Mouse (Mus musculus) mouse embryonic stem cell (cell line): ENCODE data around the gene Tnfrsf13c.

Source experiments
- in situ Hi-C, 2 experiments: fragments of 300-500 bp; cut with MboI; formaldehyde crosslinking; loops; 1 replicate in 1 of 2; 3 replicates in 1 of 2; pipeline ENCODE4 v1.14.3; 2019 to 2020; ENCODE audit warnings: low sequenced_read_pairs in 2 of 2, low pct_unique_long_range_greater_than_20kb in 1 of 2, mixed read lengths in 1 of 2; ENCODE audit not compliant: unreplicated experiment in 1 of 2

Gene Tnfrsf13c

DNA sequence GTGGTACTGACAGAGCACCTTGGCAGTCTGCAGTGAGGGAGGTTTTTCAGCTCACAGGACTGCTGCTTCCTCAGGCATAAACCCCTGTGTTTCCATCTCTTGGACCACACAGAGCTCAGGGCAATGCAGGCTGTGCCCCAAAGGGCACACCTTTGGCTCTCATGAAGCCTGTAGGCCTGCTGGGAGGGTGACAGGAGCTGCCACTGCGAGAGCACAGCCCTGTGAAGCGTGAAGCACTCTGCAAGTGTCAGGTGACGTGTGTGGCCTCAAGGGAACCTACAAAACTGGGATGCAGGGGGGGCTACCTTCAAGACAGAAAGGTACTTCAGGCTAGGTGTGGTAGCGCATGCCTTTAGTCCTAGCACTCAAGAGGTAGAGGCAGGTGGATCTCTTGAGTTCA, 8.5 kb upstream of the Tnfrsf13c start:
- in situ Hi-C loops, result loop anchor here in 1 of 2 experiments (10.0 kb wide), 1 partner anchor 98 kb away; no protein-coding TSS in a partner anchor

DNA sequence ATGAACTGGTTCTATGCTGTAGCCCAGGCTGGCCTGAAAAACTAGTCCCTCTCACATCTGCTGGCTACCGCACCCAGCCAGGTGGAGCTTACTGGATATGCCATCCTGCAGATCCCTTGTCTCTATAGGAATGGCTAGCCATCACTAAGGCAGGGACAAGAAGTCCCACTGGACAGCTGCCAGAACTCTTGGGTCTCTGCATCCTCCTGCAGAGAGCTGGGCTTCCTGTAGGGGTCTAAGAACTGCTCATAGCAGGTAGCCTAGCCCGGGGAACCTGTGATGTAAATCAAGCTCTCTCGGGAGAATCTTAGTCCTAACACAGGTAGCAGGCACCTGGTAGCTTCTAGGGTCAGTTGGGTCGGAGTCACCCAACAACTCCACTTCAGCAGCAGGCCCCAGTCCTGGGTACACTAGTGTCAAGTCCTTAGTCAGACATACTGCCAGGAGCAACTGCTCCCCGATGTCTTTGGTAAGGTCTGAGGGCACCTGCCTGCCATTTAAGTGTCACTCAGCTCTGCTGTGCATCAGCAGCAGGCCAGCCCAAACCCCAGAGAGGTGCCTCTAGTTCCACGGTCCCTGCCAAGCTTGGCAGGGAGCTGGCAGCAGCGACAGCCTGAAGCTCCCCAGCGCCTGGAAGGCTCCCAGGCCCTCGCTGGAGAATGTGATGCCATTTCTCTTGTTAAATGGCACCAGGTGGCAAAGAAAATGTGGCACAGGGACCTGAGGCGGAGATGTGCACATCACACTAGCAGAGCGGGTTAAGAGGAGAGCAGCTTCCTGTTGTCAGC, 7.6 kb upstream of the Tnfrsf13c start:
- in situ Hi-C loops, result loop anchor here in 1 of 2 experiments (10.0 kb wide), 1 partner anchor 97 kb away; no protein-coding TSS in a partner anchor

GRCm38 (mm10) chr15:82231100-82231499, 6.9 kb upstream of the Tnfrsf13c start:
- in situ Hi-C loops, result loop anchor here in 1 of 2 experiments (10.0 kb wide), 1 partner anchor 96 kb away; no protein-coding TSS in a partner anchor

DNA sequence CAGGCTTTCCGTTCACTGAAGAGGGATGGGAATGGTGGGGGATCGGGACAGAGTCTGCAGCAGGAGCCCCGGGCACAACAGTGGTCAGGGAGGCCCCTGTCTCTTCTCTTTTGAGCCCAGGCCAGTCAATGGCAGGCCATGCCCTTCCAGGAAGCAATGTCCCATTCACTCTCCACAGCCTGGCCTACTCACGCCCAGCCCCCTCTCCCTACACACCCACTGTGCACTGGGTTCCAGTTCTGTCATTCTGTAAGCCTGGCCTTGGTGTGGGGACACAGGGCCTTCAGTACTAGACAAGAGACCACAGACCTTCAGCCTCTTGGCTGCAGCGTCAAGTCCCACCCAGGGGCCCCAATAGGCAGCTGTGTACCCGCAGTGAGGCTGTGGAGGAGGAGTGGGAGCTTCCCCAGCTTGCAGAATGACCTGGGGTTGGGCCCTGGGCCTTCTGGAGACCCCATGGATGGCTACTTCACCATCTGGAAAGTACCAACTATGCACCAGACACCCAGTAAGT, 6.0 kb upstream of the Tnfrsf13c start:
- in situ Hi-C loops, result loop anchor here in 1 of 2 experiments (10.0 kb wide), 1 partner anchor 95 kb away; no protein-coding TSS in a partner anchor

- in situ Hi-C loops, result loop anchor here (10.0 kb wide), 3 partner anchors 95 to 165 kb away; partner anchors contain the start of gene Mei1 (in 1 of the 2)
These were observed 5.4 kb upstream of the Tnfrsf13c start for GRCm38 (mm10) chr15:82229542-82230045.

GRCm38 (mm10) chr15:82225769-82226168, 1.6 kb upstream of the Tnfrsf13c start:
- in situ Hi-C loops, result loop anchor here (10.0 kb wide), 2 partner anchors 141 to 161 kb away; partner anchors contain the start of gene Mei1 (in 1 of the 2)

DNA sequence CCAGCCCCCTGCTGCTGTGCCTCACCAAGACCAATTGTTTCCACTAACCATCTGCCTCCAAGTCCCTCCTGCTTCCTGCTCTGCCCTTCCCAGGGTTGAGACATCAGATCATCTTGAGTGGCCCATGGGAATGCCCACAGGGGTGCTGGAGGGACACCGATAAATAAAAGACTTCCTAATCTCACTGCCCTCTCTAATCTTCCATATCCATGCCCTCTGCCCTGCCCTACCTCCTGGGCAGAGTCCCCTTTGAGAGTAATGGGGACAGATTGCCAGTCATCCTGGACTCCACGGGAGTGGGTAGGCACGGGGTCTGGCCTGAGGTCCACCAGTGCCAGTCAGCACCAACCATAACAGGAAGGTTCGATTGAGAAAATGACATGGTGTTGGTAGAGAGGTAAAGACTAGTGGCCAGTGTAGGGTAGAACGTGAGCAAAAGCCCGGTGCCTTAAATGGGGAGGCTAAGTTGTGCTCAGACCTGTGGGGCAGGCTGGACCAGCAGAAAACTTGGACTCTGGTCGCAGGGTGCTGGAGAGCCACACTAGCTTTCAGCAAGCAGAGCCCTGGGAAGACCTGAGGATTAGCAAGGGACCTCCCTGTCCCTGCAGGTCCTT, 540 bp upstream of the Tnfrsf13c start:
- in situ Hi-C loops, result loop anchor here (10.0 kb wide), 2 partner anchors 140 to 160 kb away; partner anchors contain the start of gene Mei1 (in 1 of the 2)

- in situ Hi-C loops, result loop anchor here (10.0 kb wide), 2 partner anchors 138 to 158 kb away; partner anchors contain the start of gene Mei1 (in 1 of the 2)
These were observed 918 bp downstream of the Tnfrsf13c start for GRCm38 (mm10) chr15:82223251-82223650.

GRCm38 (mm10) chr15:82221104-82221860, 2.9 kb downstream of the Tnfrsf13c start:
- in situ Hi-C loops, result loop anchor here (10.0 kb wide), 2 partner anchors 136 to 156 kb away; partner anchors contain the start of gene Mei1 (in 1 of the 2)

DNA sequence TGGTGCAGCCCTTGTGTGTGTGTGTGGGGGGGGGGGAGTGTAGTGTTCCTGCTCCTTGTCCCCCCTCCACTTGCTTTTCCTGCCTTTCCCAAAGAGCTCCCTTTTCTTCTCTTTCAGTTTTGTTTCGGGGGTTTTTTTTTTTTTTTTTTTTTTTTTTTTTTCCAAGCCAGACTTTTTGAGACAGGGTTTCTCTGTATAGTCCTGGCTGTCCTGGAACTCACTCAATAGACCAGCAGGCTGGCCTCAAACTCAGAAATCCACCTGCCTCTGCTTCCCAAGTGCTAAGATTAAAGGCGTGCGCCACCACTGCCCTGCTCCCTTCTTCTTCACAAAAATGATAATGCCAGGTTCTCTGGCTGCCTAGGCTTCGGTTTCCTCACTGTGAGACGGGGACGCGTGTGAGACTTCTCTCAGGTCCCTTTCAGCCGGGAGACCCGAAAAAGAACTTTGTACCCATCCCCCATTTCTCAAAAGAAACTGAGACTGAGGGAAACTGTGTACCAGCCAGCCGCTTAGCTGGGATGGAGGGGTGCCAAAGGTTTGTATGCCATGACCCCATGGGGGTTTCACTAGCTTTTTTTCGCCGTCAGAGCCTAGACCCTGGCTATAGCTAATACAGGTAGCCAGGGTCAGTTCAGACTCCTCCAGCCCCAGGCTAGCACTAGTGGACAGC, 4.0 kb downstream of the Tnfrsf13c start:
- in situ Hi-C loops, result loop anchor here (10.0 kb wide), 2 partner anchors 135 to 155 kb away; partner anchors contain the start of gene Mei1 (in 1 of the 2)

- in situ Hi-C loops, result loop anchor here in 1 of 2 experiments (10.0 kb wide), 1 partner anchor 154 kb away; the partner anchor contains the start of gene Mei1
These were observed 5.1 kb downstream of the Tnfrsf13c start for GRCm38 (mm10) chr15:82218778-82219666.

DNA sequence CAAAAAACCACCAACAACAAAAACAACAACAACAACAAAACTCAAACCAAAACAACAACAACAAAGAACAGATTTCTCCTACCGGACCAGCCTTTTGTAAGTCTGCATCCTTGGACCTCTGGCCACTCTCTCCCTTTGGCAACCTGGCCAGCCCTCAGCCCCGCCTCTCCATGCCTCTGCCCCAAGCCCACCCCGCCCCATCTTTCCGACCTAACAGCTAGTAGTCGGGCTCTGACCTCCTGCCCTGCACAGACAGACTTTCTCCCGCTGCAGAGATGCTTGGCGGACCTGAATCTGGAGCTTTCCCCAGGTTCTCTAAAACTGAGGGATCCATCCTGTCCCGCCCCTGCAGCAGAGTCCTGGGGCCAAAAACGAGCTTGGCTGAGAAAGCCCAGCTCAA, 6.2 kb downstream of the Tnfrsf13c start:
- in situ Hi-C loops, result loop anchor here in 1 of 2 experiments (10.0 kb wide), 1 partner anchor 153 kb away; the partner anchor contains the start of gene Mei1

- in situ Hi-C loops, result loop anchor here in 1 of 2 experiments (10.0 kb wide), 1 partner anchor 152 kb away; the partner anchor contains the start of gene Mei1
These were observed 7.1 kb downstream of the Tnfrsf13c start for GRCm38 (mm10) chr15:82217039-82217438.

GRCm38 (mm10) chr15:82216142-82216827, 7.9 kb downstream of the Tnfrsf13c start:
- in situ Hi-C loops, result loop anchor here in 1 of 2 experiments (10.0 kb wide), 1 partner anchor 151 kb away; the partner anchor contains the start of gene Mei1

DNA sequence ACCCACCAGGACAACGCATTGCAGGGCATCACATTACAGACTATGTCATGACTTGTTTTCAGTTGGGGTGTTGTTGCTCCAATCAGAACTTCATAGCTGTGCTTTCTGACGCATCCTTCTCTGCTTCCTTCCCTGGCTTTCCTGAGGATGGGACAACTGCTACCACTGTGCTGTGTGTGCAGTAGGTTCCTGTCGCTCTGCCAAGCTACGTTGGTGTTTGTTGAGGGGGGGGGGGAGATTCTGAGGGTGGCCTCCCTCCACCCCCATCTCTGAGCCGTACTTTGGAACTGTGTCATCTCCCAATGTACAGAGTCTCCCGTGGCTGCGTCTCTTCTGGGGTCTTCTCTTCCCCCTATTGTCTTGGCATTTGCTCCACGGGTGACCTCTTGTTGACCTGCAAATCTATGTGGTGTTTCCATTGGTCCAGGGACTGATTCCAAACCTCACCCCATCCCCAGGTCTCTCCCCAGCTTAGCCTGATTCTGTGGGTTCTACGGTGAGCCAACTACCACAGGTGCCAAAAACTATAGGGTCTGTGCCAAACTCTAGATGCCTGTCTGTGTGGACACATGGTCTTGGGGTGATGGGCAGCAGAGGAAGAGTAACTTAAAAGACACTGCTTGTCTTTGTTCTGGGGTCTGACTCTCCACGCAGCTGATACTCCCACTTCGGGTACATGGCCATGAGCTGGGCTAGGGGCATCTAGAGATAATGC, 8.7 kb downstream of the Tnfrsf13c start:
- in situ Hi-C loops, result loop anchor here in 1 of 2 experiments (10.0 kb wide), 1 partner anchor 151 kb away; the partner anchor contains the start of gene Mei1
